Mouse (Mus musculus) gonadal fat pad, adult 2 months (tissue): ENCODE results near the gene Cnr2. TPM values are rescaled to one million over a fixed set of nuclear protein-coding genes. Genes with fewer than 3 reads are reported as not detected.
A peak's percentile ranks its signal among the peaks of the same experiment; 100 is the strongest.

ENCODE experiments used
- DNase-seq: peaks from one replicate; pipeline ENCODE4 v3.0.0-alpha.2; 2012; ENCODE audit warnings: low read depth
- polyA plus RNA-seq: library from polyadenylated mRNA; depleted of rRNA; stranded (reverse); fragments of >200 nt; gene quantifications from 2 replicates; pipeline ENCODE4 v1.2.3, GENCODE M21; 2012; rRNA removed

Gene Cnr2
- polyA plus RNA-seq, 1 experiment: 1.7 TPM

GRCm38 (mm10) chr4:135963457-135964193 lies 68.4 kb downstream of the Cnr2 start, which contains the start of gene Gale:
Gene Gale, plus strand, starts transcription at chr4:135963727.
- DNase-seq: peak; percentile 68

- no peak for DNase-seq
Measured at GRCm38 (mm10) chr4:135964426-135964825, 69.2 kb downstream of the Cnr2 start.

- no peak for DNase-seq
Measured at GRCm38 (mm10) chr4:135965113-135965512, 69.9 kb downstream of the Cnr2 start.

GRCm38 (mm10) chr4:135966283-135966682 lies 71.1 kb downstream of the Cnr2 start:
- no peak for DNase-seq

- DNase-seq: no peak
Measured at GRCm38 (mm10) chr4:135967086-135967760, 72.0 kb downstream of the Cnr2 start.

GRCm38 (mm10) chr4:135968271-135968869 lies 73.2 kb downstream of the Cnr2 start:
- no peak for DNase-seq

GRCm38 (mm10) chr4:135969070-135969750 lies 74.0 kb downstream of the Cnr2 start:
- no peak for DNase-seq

Other genes with a start within 250 kb of the Cnr2 start
- 3.9 and 4.4 TPM in 2 replicates for gene Ifnlr1, start 209.1 kb upstream of the Cnr2 start, polyA plus RNA-seq
- gene Il22ra1, start 167.2 kb upstream of the Cnr2 start, polyA plus RNA-seq: 0.57 and 0.96 TPM in 2 replicates
- gene Myom3, start 135.7 kb upstream of the Cnr2 start, polyA plus RNA-seq: 0.67 and 1.1 TPM in 2 replicates
- gene Srsf10, start 39.6 kb upstream of the Cnr2 start, polyA plus RNA-seq: 61.3 and 69.8 TPM in 2 replicates
- gene Pnrc2, start 21.5 kb upstream of the Cnr2 start, polyA plus RNA-seq: 32.1 and 37.5 TPM in 2 replicates
- gene Fuca1, start 25.3 kb downstream of the Cnr2 start, polyA plus RNA-seq: 111 and 134 TPM in 2 replicates
- 50.5 and 52.5 TPM in 2 replicates for gene Hmgcl, start 51.1 kb downstream of the Cnr2 start, polyA plus RNA-seq
- gene Gale, start 68.3 kb downstream of the Cnr2 start, polyA plus RNA-seq: 44.7 and 68.5 TPM in 2 replicates
- gene Lypla2, start 77.2 kb downstream of the Cnr2 start, polyA plus RNA-seq: 61.8 and 75.3 TPM in 2 replicates
- gene Pithd1, start 91.9 kb downstream of the Cnr2 start, polyA plus RNA-seq: 44.7 and 48.6 TPM in 2 replicates
- gene Eloa, start 126.4 kb downstream of the Cnr2 start, polyA plus RNA-seq: 16.0 and 17.9 TPM in 2 replicates
- 410 and 531 TPM in 2 replicates for gene Rpl11, start 158.0 kb downstream of the Cnr2 start, polyA plus RNA-seq
- gene Id3, start 248.1 kb downstream of the Cnr2 start, polyA plus RNA-seq: 113 and 205 TPM in 2 replicates